Mouse (Mus musculus): ENCODE data around the gene Slc30a5. TPM values are rescaled to one million over a fixed set of nuclear protein-coding genes. Genes with fewer than 3 reads are reported as not detected.

The Slc30a5 gene
- polyA plus RNA-seq, 1 experiment from 2014 or later: 52.9 TPM

- no peak for TF ChIP-seq CTCF (IDR thresholded peaks at IDR 0.05; ENCODE audit: low read depth)
- H3K9ac ChIP-seq (ENCODE audit: low read depth, low read length): no peak overlapping the region
- H3K9me3 ChIP-seq (ENCODE audit: control insufficient read depth): no peaks in the 10 kb centered on the region
- no peaks in the 10 kb centered on the region for H3K36me3 ChIP-seq (ENCODE audit: control insufficient read depth, insufficient read depth)
- no peaks in the 10 kb centered on the region for H3K4me1 ChIP-seq (replicated peaks; ENCODE audit: control insufficient read depth, insufficient read depth, low read length)
- 63% methylated on average over 4 of the region's 4 CpGs for WGBS
- H3K27me3 ChIP-seq (replicated peaks; ENCODE audit: control insufficient read depth, insufficient read depth, low read length): no peaks in the 10 kb centered on the region
- ATAC-seq: no peak
- H3K27ac ChIP-seq (ENCODE audit: low read depth, low read length): no peak overlapping the region
- H3K4me3 ChIP-seq (ENCODE audit: low read depth, low read length): no peak overlapping the region
- no peak overlapping the region for H3K4me2 ChIP-seq (replicated peaks; ENCODE audit: low read depth)
These were observed 41.9 kb upstream of the Slc30a5 start for GRCm38 (mm10) chr13:100875103-100875502.

- no peaks in the 10 kb centered on the region for H3K27me3 ChIP-seq (replicated peaks; ENCODE audit: control insufficient read depth, insufficient read depth, low read length)
- no peak overlapping the region for H3K4me2 ChIP-seq (replicated peaks; ENCODE audit: low read depth)
- TF ChIP-seq CTCF (IDR thresholded peaks at IDR 0.05; ENCODE audit: low read depth): no peak
- ATAC-seq: no peak
- WGBS: 88% methylated on average over 3 of the region's 3 CpGs
- H3K4me3 ChIP-seq (ENCODE audit: low read depth, low read length): no peak overlapping the region
- no peak overlapping the region for H3K27ac ChIP-seq (ENCODE audit: low read depth, low read length)
- H3K9ac ChIP-seq (ENCODE audit: low read depth, low read length): no peak overlapping the region
- no peaks in the 10 kb centered on the region for H3K36me3 ChIP-seq (ENCODE audit: control insufficient read depth, insufficient read depth)
- H3K9me3 ChIP-seq (ENCODE audit: control insufficient read depth): no peaks in the 10 kb centered on the region
- no peaks in the 10 kb centered on the region for H3K4me1 ChIP-seq (replicated peaks; ENCODE audit: control insufficient read depth, insufficient read depth, low read length)
These were observed 41.4 kb upstream of the Slc30a5 start for GRCm38 (mm10) chr13:100874588-100874987.

GRCm38 (mm10) chr13:100873530-100873929, 40.3 kb upstream of the Slc30a5 start:
- H3K4me2 ChIP-seq (replicated peaks; ENCODE audit: low read depth): no peak overlapping the region
- H3K9me3 ChIP-seq (ENCODE audit: control insufficient read depth): no peaks in the 10 kb centered on the region
- no peak for TF ChIP-seq CTCF (IDR thresholded peaks at IDR 0.05; ENCODE audit: low read depth)
- no peak for ATAC-seq
- no peaks in the 10 kb centered on the region for H3K4me1 ChIP-seq (replicated peaks; ENCODE audit: control insufficient read depth, insufficient read depth, low read length)
- no peak overlapping the region for H3K9ac ChIP-seq (ENCODE audit: low read depth, low read length)
- no peaks in the 10 kb centered on the region for H3K27me3 ChIP-seq (replicated peaks; ENCODE audit: control insufficient read depth, insufficient read depth, low read length)
- H3K36me3 ChIP-seq (ENCODE audit: control insufficient read depth, insufficient read depth): no peaks in the 10 kb centered on the region
- no peak overlapping the region for H3K27ac ChIP-seq (ENCODE audit: low read depth, low read length)
- no peak overlapping the region for H3K4me3 ChIP-seq (ENCODE audit: low read depth, low read length)
- 80% methylated on average over 8 of the region's 8 CpGs for WGBS

GRCm38 (mm10) chr13:100871445-100872171, 38.4 kb upstream of the Slc30a5 start:
- no peaks in the 10 kb centered on the region for H3K4me1 ChIP-seq (replicated peaks; ENCODE audit: control insufficient read depth, insufficient read depth, low read length)
- H3K27me3 ChIP-seq (replicated peaks; ENCODE audit: control insufficient read depth, insufficient read depth, low read length): no peaks in the 10 kb centered on the region
- no peak for TF ChIP-seq CTCF (IDR thresholded peaks at IDR 0.05; ENCODE audit: low read depth)
- H3K27ac ChIP-seq (ENCODE audit: low read depth, low read length): no peak overlapping the region
- WGBS: 60% methylated on average over 11 of the region's 11 CpGs
- no peaks in the 10 kb centered on the region for H3K9me3 ChIP-seq (ENCODE audit: control insufficient read depth)
- no peak for ATAC-seq
- no peaks in the 10 kb centered on the region for H3K36me3 ChIP-seq (ENCODE audit: control insufficient read depth, insufficient read depth)
- no peak overlapping the region for H3K4me3 ChIP-seq (ENCODE audit: low read depth, low read length)
- H3K9ac ChIP-seq (ENCODE audit: low read depth, low read length): no peak overlapping the region
- no peak overlapping the region for H3K4me2 ChIP-seq (replicated peaks; ENCODE audit: low read depth)

GRCm38 (mm10) chr13:100869813-100870212, 36.6 kb upstream of the Slc30a5 start:
- Histone ChIP-seq H3K4me2 (replicated peaks; ENCODE audit: low read depth) (no peak overlapping the region), H3K36me3 (ENCODE audit: control insufficient read depth, insufficient read depth) (no peaks in the 10 kb centered on the region), H3K4me1 (replicated peaks; ENCODE audit: control insufficient read depth, insufficient read depth, low read length) (no peaks in the 10 kb centered on the region), H3K4me3 (ENCODE audit: low read depth, low read length) (no peak overlapping the region), H3K27ac (ENCODE audit: low read depth, low read length) (no peak overlapping the region), H3K9ac (ENCODE audit: low read depth, low read length) (no peak overlapping the region), H3K9me3 (ENCODE audit: control insufficient read depth) (no peaks in the 10 kb centered on the region), H3K27me3 (replicated peaks; ENCODE audit: control insufficient read depth, insufficient read depth, low read length) (no peaks in the 10 kb centered on the region)
- TF ChIP-seq CTCF (IDR thresholded peaks at IDR 0.05; ENCODE audit: low read depth): no peak
- no peak for ATAC-seq
- WGBS: 70% methylated on average over 4 of the region's 4 CpGs

- WGBS: 63% methylated on average over 6 of the region's 6 CpGs
- TF ChIP-seq CTCF (IDR thresholded peaks at IDR 0.05; ENCODE audit: low read depth): no peak
- no peak for ATAC-seq
These were observed 33.1 kb upstream of the Slc30a5 start for GRCm38 (mm10) chr13:100866311-100866710.

More at GRCm38 (mm10) chr13:100866311-100866710, 33.1 kb upstream of the Slc30a5 start:
- Histone ChIP-seq H3K27ac (ENCODE audit: low read depth, low read length) (no peak overlapping the region), H3K36me3 (ENCODE audit: control insufficient read depth, insufficient read depth) (no peaks in the 10 kb centered on the region), H3K27me3 (replicated peaks; ENCODE audit: control insufficient read depth, insufficient read depth, low read length) (no peaks in the 10 kb centered on the region), H3K9ac (ENCODE audit: low read depth, low read length) (no peak overlapping the region), H3K4me3 (ENCODE audit: low read depth, low read length) (no peak overlapping the region), H3K4me2 (replicated peaks; ENCODE audit: low read depth) (no peak overlapping the region), H3K4me1 (replicated peaks; ENCODE audit: control insufficient read depth, insufficient read depth, low read length) (no peaks in the 10 kb centered on the region), H3K9me3 (ENCODE audit: control insufficient read depth) (no peaks in the 10 kb centered on the region)

Data from intestine, postnatal 0 days (tissue).